Mouse (Mus musculus): Measurements from ENCODE around the gene Sec31a.

DNA sequence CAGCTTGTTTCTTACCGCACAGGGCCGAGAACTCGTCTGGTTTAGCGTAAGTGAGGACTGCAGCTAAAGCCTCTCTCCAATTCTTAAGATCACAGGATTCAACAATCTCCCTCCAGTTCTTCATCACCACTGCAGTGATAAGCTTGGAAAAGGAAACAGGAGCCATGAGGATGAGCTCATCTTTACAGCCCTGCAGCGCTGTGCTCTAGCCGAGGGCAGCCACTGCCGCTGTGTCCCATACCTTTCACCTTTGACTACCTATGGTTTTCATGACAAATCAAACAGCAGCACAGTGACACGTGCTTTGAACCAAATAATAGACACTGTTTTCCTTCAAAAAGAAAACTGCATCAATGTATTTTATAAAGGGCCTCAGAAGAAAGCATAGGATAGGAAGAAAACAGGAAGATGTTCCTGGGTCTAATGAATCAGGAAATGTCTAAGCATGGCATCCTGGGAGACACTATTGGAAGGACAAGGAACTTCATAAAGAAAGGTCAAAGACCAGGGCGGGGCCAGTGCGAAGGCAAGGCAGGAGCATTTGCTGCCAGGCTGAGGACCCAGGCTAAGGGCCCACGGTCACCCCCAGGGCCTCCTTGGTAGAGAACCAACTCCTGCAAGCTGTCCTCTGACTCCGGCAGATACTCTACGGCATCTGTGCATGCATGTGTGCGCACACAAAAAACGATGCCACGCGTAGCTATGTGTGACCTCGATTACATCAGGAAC lies 32.1 kb downstream of the Sec31a start:
- no peak for TF ChIP-seq POLR2A (IDR thresholded peaks at IDR 0.05; ENCODE audit: borderline replicate concordance, control insufficient read depth, low read depth, low read length)
- no peak for TF ChIP-seq CTCF (IDR thresholded peaks at IDR 0.05; ENCODE audit: control insufficient read depth, insufficient read depth, low read length)
